Mouse (Mus musculus) urinary bladder, postnatal 25 days (tissue): ENCODE measurements around the gene Il17c.

Source experiments
- DNase-seq: peaks from one replicate; pipeline ENCODE4 v3.0.0; 2022; ENCODE audit warnings: low spot score

Il17c gene

DNA sequence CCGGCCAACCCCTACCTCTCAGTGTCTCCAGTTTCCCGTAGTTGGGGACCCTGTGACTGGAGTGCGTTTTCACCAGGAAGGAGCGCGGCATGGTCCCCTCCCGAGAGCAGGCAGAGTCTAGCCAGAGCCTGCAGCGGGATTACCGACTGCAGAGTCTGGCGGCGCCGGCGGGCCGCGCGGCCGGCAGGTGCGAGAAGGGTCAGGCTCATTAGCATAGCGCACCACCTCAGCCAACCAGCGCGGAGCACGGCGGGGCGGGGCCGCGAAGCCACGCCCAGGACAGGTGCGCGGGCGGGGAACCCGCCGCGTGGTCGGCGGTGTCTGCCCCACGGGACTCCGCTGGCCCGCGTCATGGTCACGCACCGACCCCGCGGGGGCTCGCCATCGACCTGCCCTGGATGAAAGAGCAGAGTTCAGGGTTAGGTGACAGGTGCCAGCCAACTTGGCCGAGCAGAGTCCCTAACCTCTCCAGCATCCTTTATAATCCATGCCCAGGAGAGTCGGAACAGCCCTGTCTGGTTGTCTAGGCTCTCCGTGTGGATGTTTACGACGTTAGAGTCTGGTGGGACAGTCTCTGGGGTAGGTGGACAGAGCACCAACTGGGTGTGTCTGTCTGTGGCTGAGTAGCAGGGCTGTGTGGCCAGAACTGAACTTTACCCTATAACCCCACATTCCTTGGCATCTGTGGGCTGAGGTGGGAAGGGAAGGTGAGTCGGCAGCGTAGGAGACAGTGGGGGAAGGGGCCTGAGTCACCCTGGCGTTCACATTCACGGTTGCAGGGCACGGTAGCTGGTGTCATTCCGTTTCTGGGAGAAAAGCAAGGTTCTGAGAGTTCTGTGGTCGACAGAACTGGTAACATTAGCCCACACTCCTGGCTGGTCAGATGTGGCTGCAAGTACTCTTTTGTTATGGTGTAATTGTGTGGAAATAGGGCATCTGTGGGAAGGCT lies 39.0 kb downstream of the Il17c start, which contains the start of gene Snai3:
Gene Snai3 (minus strand): TSS at position 210 of the 949 bp plus-strand sequence.
- peak; percentile 68 for DNase-seq

DNA sequence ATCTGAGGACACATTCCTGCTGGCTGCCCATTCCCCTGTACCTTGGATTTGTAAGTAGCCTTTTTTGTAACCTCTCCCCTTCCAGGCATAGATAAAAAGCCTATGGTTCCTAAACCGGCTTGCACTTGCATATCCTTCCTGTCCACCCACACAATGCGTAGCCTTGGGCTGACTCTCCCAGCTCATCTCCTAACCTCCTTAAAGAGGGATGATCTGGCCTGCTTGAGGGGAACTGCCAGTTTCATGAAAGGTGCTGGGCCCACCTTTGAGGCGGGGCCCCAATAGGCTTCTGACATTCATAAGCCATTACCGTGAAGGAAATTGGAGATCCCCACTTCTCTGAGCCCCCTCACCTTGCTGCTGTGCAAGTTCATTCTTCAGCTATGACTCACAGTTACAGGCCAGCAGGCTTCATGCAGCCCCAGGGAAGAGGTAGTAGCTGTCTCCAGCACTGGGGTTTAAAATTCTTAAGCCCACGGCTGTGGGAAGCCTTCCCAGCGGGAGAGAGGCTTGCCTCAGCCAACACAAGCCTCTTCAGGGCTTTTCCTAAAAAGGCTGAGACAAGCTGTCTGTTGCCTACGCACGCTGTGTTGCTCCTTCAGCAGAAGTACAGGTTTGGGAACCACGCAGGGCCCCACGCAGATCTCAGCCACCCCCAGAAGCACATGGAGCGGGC lies 39.8 kb downstream of the Il17c start:
- DNase-seq = no peak

DNA sequence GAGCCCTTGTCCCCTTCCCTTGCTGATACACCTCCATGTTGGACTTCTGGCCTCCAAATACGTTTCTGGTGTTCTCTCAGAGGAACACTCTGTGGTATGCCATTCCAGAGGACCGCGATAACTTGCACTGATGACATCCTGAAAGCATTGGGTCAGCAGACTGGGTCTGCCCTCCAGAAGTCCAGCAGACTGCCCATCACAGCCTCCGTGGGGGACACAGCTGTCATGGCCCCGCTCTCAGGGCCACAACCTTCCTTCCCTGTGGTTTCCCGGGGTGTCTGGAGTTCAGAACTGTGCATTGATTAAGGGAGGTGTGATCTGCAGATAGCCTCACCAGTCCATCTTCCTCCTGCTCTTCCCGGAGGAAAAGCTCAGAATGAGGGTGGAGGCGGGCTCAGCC lies 40.7 kb downstream of the Il17c start:
- no peak for DNase-seq

DNA sequence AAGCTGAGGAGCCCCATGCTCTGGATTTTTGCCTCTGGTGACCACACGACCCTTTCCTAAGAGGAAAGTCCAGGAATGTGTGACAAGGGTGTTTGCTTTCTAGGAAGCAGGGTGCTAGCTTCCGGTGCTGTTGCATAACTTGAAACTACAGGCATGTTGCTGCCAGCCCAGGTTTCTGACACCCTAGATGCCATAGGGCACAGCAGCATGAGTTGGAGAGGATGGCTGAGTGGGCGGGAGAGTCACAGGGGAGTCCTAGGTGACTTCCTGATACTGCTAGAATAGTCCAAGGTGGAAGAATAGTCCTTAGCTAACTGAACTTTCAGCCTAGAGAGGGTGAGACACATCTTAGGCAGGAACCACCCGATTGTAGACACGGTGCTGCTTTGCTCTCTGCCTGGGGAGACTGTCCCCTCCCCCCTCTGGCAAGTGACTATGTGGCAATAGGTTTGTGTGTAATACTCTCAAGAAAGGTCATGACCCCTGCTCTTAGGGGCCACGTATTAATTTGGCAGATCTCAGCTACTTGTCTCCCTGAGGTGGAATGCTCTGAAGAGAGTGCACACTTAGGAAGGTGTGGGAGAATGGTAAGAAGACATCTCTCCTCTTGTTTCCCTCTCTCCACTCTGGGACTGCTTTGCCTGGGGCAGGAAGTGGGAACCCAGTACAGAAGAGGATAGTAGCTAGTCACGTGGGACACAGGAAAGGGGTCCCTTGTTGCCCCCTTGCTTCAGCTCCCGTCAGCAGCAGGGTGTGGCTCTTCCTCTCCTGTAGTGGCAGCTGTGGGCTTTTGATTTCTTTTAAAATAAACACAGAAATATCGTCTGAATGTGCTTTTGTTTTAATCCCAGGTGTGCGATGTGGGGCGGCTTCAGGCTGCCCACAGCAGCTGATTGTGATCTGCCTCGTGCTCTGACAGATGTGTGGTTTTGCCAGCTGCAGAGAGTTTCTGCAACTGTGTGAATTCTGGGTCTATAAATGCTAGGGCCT lies 42.1 kb downstream of the Il17c start:
- DNase-seq = peak; percentile 22

DNA sequence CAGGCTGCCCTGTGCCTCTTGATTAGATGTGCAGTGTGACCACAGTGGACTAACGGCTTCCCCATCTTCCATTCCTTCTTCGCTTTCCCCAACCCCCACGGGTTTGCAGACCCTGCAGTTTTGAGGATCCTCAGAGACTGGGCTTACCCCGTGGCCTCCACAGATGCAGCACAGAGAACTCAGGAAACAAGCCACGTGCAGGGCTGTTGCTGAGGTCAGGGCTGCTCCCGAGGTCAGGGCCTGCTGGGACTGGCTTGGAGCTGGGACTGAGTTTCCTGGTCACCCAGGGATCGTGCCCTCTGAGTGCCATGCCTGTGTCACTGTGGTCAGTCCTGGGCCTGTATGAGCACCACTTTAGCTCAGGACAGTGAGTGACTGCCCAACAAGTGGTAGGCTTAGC lies 43.2 kb downstream of the Il17c start:
- DNase-seq = no peak

DNA sequence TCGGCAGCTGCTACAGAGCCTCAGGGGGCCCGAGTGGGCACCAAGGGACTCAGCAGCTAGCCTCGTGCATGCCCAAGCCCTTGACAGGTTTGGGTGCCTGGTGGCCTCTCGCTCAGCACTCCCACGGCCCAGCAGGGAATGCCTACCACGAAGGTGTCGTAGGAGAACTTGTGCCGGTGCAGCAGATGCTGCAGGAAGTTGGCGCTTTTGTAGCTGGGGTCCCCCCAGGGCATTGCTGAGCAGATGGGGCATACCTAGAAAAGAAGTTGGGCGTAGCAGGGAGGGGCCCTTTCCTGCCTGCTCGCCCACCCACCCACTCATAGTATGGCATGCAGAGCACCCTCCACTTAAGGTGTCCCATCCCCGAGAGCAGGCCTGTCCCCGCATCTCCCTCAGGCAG lies 46.0 kb downstream of the Il17c start:
- DNase-seq = no peak

DNA sequence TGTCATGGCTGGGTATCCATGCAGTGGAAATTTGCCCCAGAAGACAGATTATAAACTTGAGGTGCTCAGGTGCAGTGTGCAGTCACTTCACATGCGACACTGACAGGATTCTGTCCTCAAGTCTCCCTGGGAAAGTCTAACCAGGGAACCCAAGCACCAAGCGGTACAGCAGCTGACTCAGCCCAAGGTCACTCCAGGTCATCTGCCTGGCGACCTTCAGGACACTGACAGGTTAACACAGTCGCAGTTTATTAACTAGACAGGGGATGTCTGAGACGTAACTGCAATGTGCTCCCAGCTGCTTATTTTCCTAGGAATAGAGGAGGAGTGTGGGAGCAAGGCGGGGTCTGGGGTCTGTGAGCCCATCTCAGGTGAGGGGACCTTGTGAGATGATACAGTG lies 47.6 kb downstream of the Il17c start:
- DNase-seq = no peak

DNA sequence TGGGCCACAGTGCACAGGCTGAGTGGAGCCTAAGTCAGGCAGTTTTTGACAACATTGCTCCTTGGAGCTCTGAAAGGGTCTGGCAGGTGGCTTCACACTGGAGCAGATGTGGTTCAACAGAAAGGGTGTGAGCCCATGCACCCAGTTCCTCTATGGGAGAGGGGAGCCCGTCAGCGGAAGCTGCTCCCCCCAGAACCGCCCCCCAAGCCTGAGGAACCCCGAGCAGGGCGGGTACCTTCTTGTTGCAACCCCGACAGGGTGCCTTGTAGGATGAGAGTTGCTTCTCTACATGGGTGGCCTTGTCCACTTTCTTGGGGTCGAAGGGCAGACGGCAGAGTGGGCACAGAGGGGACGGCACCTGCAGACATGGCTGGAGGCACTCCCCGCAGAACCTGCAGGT lies 48.1 kb downstream of the Il17c start:
- DNase-seq = no peak

DNA sequence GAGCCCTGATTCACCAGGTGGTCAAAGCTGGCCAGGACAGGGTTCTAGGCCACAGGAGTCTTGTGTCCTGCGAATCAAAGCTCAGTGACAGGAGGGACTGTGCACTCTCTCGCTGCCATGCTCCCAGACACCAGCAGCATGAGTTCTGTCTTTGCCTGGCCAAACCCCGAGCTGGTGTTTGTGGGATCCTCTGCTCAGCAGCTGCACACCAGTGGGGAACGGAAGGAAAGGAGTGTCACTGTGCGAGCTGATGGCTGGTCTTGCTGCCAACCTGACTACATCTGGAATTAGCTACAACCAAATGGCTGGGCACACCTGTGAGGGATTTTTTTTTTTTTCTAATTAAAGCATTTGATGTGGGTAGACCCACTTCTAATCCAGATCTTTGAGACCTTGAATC lies 48.9 kb downstream of the Il17c start:
- no peak for DNase-seq
